Mouse (Mus musculus) urinary bladder, postnatal 14 days (tissue): Measurements from ENCODE around the gene Ntf3.

ENCODE experiments used
- DNase-seq: peaks from one replicate; pipeline ENCODE4 v3.0.0; 2021; ENCODE audit warnings: low spot score

Gene Ntf3

DNA sequence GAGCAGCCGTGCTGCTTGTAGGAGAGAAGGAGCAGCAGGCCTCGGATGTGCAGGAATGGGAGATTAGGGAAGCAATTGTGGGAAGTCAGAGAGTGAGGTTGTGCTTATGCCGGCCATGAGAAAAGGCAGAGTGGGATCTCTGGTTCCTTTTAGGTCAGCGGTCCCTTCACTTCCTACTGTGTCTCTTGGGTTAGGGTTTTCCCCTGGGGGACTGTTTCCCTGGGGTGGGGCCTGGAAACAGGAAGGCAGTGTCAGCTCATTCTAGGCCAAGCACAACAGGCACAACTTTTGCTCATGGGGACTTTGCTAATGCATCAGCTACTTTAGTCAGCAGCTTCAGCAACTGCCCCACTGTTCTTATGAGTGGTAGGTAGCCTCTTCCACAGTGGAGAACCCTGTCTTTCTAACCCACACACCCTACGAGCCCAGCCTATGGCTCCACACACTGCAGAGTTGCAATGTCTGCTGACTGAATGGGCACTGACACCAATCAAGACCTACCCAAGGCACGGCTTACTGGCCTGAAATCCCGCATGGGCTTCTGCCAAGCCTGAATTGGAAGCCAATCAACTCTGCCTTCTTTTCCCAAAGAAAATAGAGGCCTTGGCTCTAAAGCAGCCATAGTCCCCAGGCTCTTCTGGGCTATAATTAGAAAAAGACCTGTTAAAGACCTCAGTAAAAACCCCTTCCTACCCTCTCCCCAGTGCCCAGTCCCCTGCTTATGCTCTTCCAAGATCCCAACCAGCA is 60.5 kb downstream of the Ntf3 start:
- peak; percentile 25 for DNase-seq

DNA sequence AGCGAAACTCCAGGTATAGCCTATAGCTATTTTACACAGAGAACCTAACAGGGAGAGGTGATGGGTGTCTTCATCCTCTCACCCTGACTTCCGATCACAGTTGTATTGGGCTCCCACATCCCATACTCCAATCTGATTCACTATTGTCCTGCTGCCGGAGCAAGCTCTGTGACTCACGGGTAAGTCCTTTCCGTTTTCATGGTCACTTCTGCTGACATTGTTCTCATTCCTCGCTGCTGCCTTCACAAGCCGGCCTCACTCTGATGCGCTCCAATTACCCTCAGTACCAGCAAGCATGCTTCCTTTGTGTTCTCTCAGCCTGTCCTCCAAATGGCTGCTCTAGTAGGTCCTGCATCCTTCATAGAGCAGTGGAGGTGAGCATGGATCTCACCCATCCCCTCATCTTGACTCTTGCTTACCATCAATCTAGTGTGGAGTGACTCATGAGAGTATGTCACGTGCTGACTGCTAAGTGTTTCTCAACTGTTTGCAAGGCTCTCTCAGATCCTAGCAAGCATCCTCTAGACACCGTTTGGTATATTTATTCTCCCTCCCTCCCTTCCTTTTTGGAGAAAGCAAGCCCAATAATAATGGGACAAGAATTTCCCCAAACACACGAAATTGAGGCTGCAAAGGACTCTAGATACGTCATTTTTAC is 61.5 kb downstream of the Ntf3 start:
- DNase-seq: no peak

DNA sequence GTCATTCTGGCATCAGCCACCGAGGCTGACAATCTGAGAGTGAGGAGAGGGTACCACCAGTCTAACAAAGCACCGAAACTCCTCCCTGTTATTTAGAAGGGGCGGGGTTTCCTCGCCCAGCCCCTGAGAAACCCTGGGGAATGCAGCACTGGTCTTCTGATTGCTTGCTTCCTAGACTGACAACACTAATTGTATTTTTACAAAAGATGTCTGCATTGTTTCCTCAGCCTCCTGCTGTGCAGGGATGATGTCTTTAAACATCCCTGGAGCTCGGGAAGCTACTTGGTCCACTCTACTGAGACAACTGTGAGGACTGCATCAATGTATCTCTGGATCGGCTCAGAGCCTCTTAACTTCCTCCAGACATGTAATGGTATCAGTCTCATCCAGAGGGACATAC is 64.1 kb downstream of the Ntf3 start:
- DNase-seq: no peak

DNA sequence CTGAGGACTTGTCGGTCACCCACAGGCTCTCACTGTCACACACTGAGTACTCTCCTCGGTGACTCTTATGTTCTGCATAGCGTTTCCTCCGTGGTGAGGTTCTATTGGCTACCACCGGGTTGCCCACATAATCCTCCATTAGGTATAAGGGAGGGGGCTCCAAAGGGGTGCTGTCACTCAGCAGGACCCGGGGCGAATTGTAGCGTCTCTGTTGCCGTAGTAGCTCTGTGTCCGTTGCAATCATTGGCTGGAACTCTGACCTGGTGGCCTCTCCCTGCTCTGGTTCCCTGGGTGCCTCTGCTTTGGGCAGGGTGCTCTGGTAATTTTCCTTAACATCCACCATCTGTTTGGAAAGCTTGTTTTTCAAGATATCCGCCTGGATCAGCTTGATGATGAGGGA is 64.7 kb downstream of the Ntf3 start:
- DNase-seq: no peak

DNA sequence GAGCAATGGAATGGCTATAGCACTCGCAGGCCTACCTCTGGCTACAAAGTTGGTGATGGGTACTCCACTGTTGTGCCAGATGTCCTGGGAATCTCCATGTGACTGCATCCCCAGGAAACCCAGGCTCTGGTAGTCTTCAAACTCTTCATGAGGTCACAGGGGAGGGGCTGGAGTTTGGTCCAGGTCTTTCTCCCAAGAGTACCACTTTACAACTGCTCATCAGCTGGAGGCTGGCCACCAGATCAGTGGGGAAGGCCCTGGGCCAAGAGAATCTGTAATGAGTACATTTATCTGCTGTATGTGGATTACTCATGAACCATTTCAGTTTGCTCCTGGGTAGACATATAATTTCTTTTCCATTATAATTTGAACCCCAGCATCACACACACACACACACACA is 66.1 kb downstream of the Ntf3 start:
- DNase-seq: peak; percentile 32

DNA sequence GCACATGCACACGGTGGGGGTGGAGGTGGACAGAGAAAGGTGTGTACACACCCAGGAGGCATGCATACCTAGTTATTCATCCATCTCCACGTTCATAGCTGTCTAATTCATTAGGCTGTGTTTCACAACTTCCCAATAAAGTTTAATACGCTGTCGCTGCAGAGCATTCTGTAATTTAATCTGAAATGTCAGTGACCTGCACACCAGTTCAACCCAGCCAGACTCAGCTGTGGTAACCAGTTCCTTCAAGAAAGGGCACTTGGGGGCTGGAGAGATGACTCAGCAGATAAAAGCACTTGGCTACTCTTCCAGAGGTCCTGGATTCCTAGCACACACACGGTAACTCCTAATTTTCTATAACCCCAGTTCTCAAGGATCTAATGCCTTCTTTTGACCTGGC is 69.2 kb downstream of the Ntf3 start:
- DNase-seq: no peak

DNA sequence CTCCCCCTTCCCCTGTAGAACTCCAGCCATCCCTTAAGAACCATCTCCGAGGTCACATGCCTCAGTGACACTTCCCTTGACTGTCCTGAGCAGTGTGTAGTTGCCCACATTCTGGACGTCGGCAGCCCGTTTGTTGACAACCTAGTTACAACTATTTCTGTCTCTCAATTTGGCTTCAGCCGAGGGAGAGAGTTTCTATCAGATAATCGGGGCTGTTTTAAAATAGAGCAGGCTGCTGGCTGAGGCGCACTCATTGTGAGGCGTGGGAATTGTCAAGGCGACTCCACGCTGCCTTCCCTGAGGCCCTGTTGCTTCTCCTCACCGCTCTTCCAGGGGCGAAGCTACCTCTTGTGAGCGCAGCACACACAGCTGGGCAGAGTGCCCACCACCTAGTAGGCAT is 70.6 kb downstream of the Ntf3 start:
- no peak for DNase-seq

DNA sequence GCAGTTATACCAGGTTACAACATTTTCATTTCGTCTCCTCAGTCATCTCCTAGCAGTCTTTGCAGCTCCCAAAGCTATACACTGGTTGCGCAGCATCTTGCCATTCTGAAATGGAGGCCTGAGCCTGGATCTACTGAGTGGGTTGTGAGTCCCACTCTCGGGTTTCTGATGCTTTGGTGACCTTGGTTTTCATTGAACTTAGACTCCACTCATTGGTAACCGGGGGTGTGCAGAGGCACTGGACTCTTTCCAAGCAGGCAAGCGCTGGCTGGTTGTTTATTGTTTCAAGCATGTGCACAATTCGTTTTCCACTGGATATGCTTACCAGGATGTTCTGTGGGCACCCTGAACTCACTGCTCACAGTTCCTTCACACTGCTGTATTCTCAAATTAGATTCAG is 71.7 kb downstream of the Ntf3 start:
- DNase-seq: no peak

DNA sequence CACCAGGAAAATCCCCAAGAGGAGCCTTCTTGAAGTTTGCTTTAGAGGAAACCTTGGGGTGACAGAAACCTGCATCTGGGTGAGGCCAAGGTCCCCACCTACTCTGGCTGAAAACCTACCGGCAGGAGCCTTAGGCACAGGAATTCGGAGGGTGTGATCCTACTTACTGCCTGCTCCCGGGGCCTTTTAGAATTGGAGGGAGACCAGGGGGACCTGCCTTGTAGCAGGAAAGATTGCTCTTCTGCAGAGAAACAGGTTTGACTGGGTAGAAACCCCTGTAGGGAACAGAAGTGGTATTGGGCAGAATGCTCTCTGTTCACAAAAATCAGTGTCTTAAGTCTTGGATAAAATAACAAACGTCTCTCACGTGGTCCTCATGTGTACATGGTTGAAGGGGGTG is 74.7 kb downstream of the Ntf3 start:
- no peak for DNase-seq

DNA sequence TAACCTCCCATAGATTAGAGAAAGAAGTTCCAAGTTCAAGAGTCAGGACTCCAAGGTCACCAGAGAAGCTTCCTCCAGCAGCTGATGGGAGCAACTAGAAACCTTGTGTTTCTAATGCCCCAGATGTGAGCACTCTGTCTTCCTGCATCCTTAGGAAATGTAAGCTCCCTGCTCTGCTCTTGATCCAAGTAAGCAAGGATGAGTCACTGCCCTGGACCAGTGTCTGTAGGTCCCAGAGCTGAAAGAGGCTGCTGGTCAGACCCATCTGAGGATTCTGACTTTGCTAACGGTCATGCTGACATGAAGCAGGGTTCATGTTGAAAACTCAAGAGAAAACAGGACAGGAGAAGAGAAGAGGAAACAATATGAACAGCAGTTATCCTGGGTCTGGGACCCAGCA is 76.6 kb downstream of the Ntf3 start:
- DNase-seq: no peak

DNA sequence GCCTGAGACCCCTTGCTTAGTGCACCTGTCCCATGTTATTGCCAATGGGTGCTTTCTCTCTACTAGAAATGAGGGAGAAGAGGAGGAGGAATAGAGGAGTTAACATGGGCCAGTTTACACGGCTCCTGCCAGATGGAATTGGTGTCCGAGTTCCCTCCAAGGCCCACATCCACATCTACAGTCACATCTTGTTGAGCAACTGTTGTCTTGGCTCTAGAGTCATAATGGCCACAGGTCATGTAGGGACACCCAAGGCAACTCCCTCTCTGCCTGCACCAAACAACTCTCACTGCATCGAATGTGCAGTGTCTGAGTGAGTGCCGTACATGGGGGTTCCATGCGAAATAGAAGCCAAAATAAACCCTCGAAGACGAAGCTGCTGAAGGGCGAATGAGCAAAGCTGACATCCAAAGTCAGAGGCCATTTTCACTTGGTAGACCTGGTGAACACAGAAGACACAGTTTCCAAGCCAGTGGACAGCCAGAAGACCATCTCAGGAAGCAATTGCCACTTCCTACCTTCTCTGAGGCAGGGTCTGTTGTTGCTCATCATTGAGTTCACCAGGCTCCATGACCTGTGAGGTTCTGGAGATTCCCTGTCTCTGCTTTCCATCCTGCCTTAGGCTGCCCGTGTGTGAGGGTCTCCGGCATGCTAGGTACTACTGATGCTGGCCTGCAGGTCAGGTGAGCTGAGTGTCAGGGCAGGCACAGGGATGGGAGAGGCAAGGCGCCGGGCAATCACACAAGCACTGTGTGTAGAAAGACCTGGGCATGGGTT is 78.0 kb downstream of the Ntf3 start:
- DNase-seq: no peak

DNA sequence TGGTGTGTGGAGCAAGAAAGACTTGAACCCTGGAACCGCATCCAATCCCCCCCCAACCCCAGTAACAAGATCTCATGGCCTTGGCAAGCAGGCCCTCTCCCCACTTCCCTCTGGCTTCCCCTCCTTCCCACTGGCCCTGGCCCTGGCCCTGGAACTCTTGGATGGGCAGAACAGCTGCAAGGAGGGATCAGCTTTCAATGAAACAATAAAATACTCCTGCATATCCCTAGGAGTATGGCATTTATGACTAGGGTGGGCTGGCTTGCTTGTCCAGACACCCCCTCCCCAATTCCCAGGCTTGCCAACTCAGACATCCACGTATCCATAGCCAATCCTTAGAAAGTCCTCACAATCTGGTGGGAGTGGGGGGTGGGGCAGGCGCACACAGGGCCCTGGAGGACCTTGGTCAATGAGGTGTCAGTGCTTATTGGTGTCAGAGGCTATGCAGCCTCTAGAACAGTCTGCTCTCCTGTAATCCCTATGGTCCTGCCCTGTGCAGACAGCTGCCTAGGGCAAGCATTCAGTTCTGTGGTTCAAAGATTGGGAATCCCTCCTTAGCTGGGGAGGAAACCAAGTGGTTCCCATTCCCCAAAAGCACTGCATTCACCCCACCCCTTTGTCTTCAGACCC is 80.3 kb downstream of the Ntf3 start:
- DNase-seq: no peak

DNA sequence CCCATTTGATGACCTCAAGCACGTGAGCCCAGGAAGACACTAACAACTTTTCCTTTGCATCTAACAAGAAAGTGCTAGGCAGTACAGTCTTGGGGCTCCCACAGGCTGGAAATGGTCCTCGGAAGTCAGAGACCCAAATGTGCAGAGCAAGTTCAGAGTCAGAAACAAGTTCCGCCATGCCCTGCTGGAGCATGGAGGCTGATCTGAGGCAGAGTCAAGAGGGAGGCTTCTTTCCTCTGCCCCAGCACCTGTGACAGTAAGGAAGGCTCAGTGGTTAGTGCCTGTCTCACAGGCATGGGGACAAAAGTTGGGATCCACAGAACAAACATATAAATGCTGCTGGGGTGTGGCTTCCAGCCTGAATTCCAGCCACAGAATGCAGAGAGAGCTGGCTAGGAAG is 86.2 kb downstream of the Ntf3 start:
- DNase-seq: no peak

DNA sequence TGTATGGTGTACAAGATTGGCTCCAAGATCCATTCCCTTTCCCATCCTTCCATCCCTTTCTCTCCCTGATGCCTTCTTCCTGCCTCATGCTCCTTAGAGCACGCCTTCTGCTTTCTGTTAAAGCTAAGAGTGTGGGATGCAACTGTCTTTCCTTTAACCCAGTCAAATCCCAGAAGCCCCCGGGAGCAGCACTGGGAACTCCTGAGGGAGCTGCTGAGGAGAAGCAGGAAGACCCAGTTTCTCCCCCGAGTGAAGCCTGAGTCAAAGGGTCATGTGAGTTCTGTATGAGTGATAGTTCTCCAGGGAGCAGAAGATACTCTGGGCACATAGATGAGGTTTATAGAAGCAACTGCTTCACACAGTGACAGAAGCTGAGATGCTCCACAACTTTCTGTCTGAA is 109.0 kb downstream of the Ntf3 start:
- no peak for DNase-seq

DNA sequence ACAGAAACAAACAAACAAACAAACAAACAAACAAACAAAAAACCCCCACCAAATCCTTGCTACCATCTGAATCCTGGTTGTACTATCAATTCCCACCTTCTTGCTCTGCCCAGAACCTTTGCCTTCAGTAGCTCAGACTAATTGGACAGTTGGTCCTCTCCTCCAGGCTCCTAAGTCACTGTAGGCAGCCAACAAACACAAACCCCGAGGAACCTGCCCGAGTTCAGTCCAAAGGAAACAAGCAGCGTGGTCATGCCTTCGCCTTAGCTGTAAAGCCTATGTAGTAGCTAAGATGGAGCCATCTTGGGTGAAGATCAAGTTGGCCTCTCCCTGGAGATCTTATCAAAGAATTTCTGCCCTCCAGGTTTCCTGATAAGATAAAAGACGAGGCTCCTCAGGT is 113.6 kb downstream of the Ntf3 start:
- no peak for DNase-seq
